Mouse (Mus musculus) ES-Bruce4 (cell line): ENCODE measurements around the gene Borcs7.

Experiments used
- CTCF ChIP-seq: IDR thresholded peaks from one replicate; pipeline ENCODE4 v1.8.1; 2011; ENCODE audit warnings: low read depth, low read length
- EP300 ChIP-seq: IDR thresholded peaks from 2 replicates; pipeline ENCODE4 v1.6.1; 2011; ENCODE audit warnings: low read depth, low read length; ENCODE audit not compliant: insufficient read depth

DNA sequence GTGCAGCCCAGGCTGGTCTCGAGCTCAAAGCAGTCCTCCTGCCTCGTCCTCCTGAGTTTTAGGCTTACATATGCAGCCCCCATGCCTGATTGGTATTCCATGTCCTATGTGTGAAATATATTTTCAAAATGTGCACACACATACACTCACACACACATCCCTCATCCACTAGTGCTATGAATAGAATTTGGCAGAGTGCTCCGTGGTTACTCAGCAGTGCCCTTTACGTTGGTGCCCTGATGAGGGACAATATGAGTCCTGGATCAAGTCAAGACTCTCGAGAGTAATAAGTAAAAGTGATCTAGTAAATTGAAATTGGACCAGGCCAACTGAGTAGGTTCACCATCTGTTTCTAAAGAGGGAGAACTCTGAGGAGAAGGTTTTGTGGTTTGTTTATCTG is 46.5 kb upstream of the Borcs7 start:
- TF ChIP-seq CTCF, result no peak
- TF ChIP-seq EP300, result no peak
